Mouse (Mus musculus) Patski (cell line): Measurements from ENCODE around the gene Lce6a. TPM values are rescaled to one million over a fixed set of nuclear protein-coding genes. Genes with fewer than 3 reads are reported as not detected.

ENCODE experiments used
- ATAC-seq: fragments of 100-300 bp; one replicate; pipeline ENCODE4 v1.8.0; 2021
- CTCF ChIA-PET: fragments of 350-600 bp; sonication (Branson Sonifier 250); formaldehyde crosslinking; loops from one replicate; lab custom pipeline; 2022; ENCODE audit warnings: inconsistent platforms; lab: Charles Lee
- POLR2A ChIA-PET: fragments of 350-600 bp; sonication (Branson Sonifier 250); formaldehyde crosslinking; loops from one replicate; lab custom pipeline; 2022; ENCODE audit warnings: antibody characterized with exemption, inconsistent platforms; lab: Charles Lee
- DNase-seq: peaks from one replicate; pipeline ENCODE4 v3.0.0-alpha.2; 2011; ENCODE audit warnings: low read depth, low spot score
- H3K27me3 ChIP-seq: fragments of 371-371 bp; one replicate; pipeline ENCODE4 v1.5.1; 2021
- CTCF ChIP-seq: fragments of 100-300 bp; IDR thresholded peaks from one replicate; pipeline ENCODE4 v1.5.1; 2021
- in situ Hi-C: fragments of 300-500 bp; cut with MboI; formaldehyde crosslinking; loops from 3 replicates; pipeline ENCODE4 v1.11.1; 2018; ENCODE audit warnings: low pct_unique_long_range_greater_than_20kb, mixed read lengths
- polyA plus RNA-seq: library from polyadenylated mRNA; unstranded; gene quantifications from one replicate; pipeline ENCODE4 v1.2.3, GENCODE M21; 2021

Lce6a gene
- polyA plus RNA-seq, 1 experiment from 2014 or later = not detected

DNA sequence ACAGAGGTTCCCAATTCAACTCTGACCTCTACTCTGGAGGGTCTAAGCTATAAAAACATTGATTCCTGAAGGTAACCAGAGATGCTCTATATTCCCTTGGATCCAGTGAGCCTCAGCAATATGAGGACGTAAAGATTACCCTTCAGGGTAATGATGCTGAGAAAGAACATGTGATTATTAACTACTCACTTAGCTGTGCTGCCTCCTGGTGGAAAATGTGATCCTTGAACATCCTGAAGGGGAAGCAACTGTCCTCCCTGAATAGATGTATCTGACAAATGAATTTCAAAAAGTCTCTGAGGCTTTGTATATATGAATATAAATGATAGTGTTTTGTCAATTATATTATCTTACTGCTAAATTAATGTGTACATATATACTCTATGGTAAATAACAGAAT, 21.0 kb downstream of the Lce6a start:
- in situ Hi-C loops = loop anchor here (5.0 kb wide), 2 partner anchors 203 to 448 kb away; no protein-coding TSS in a partner anchor
- CTCF ChIA-PET = interaction anchor here (1.0 to 4.0 kb wide), 8 partner anchors 8 to 482 kb away, joined by 3 to 18 read pairs (median 4); partner anchors contain the start of gene Smcp
- POLR2A ChIA-PET = no interaction called here
- peaks cover 13% of the 10 kb centered on the region for H3K27me3 ChIP-seq
- ATAC-seq = peak; percentile 54
- no peak for DNase-seq
- TF ChIP-seq CTCF = peak; percentile 49

GRCm38 (mm10) chr3:92599973-92600372, 21.5 kb downstream of the Lce6a start:
- TF ChIP-seq CTCF = no peak
- POLR2A ChIA-PET = no interaction called here
- in situ Hi-C loops = loop anchor here (5.0 kb wide), 2 partner anchors 203 to 448 kb away; no protein-coding TSS in a partner anchor
- no peak for ATAC-seq
- DNase-seq = no peak
- CTCF ChIA-PET = interaction anchor here (1.0 to 4.0 kb wide), 8 partner anchors 8 to 481 kb away, joined by 3 to 18 read pairs (median 4); partner anchors contain the start of gene Smcp
- H3K27me3 ChIP-seq = peaks cover 17% of the 10 kb centered on the region

GRCm38 (mm10) chr3:92598429-92598828, 23.0 kb downstream of the Lce6a start:
- ChIA-PET POLR2A (no interaction called here), CTCF (no interaction called here)
- ATAC-seq = no peak
- no peak for TF ChIP-seq CTCF
- no peak for DNase-seq
- in situ Hi-C loops = no loop called here
- H3K27me3 ChIP-seq = peaks cover 17% of the 10 kb centered on the region

DNA sequence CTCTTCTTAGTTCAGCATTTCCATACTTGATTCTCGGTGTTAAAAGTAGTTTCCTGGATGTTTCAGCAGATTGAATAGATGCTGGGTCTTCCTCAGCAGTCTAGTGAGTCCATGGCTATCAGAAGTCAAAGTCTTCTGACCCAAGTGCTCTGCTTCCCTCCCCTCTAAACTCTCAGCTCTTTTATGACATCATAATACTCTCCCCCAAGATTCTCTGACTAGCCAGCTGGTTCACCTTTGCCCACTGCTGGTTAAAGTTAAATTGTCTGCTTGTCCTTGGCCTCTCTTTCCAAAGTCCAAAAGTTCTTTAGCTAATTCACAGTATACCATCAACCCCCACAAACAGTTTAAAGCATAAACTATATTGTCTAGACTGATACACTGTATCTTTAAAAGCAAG, 32.6 kb downstream of the Lce6a start, which contains the start of gene Smcp:
TSS of gene Smcp (minus strand) at position 140 of the 400 bp plus-strand sequence.
- in situ Hi-C loops = no loop called here
- CTCF ChIA-PET = interaction anchor here (1.0 to 3.9 kb wide), 2 partner anchors 12 to 435 kb away, joined by 3 to 18 read pairs; no protein-coding TSS in a partner anchor
- no peak for DNase-seq
- no peak for TF ChIP-seq CTCF
- no peak for ATAC-seq
- POLR2A ChIA-PET = no interaction called here
- H3K27me3 ChIP-seq = peaks cover 16% of the 10 kb centered on the region

DNA sequence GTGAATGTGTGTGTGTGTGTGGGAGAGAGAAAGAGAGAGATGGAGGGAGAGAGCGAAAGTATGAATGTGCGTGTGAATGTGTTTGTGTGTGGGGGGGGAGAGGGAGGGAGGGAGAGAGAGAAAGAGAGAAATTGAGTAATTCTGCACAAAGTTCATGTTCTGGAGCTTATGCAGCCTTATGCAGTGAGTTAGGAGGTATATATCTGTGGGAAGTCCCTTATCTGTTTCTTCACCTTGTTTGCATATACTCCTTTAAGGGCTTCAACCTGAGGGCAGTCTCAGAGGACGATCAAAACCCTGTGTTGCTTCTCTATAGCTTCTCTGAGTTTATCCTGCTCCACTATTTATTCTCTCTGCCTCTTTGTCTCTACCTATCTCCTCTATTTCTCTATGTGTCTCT, 34.3 kb downstream of the Lce6a start:
- no peak for ATAC-seq
- POLR2A ChIA-PET = no interaction called here
- in situ Hi-C loops = no loop called here
- no peak for DNase-seq
- CTCF ChIA-PET = interaction anchor here (3.9 kb wide), 1 partner anchor 14 kb away, joined by 18 read pairs; no protein-coding TSS in a partner anchor
- peaks cover 24% of the 10 kb centered on the region for H3K27me3 ChIP-seq
- TF ChIP-seq CTCF = no peak

- POLR2A ChIA-PET = no interaction called here
- no peak for ATAC-seq
- DNase-seq = no peak
- H3K27me3 ChIP-seq = peaks cover 24% of the 10 kb centered on the region
- TF ChIP-seq CTCF = no peak
- in situ Hi-C loops = no loop called here
- CTCF ChIA-PET = no interaction called here
Measured at GRCm38 (mm10) chr3:92585055-92585454, 36.4 kb downstream of the Lce6a start.

DNA sequence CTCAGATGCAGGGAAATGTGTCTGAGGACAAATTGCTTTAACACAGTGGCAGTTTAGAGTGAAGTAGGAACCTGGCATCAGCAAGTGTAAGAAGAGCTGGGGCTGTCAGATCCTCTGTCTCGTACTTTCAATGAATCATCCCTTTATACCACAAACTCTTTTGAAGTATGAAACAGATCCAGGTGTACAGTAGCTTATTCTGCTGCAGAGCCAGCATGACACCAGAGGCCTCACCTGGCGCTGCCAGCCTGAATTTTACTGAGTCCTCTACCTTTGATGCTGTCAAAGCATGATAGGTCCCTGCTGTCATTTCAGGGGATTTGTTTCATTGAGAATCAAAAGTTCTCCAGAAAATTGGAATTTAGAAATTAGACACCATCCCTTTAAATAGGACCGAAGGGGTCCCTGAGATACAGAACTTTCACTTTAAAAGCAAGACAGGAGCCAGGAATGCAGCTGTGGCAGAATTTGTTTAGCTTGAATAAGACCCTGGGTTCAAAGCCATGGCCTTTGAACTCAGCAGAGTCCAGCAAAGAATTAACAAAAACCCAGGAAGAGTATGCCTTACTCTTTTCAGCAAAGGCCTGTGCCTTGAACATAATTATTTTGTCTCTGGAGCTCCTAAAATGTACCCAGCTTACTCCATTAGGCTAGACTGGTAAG, 38.2 kb downstream of the Lce6a start:
- in situ Hi-C loops = no loop called here
- DNase-seq = no peak
- TF ChIP-seq CTCF = no peak
- ChIA-PET POLR2A (no interaction called here), CTCF (no interaction called here)
- H3K27me3 ChIP-seq = peaks cover 24% of the 10 kb centered on the region
- no peak for ATAC-seq

GRCm38 (mm10) chr3:92579508-92579907, 42.0 kb downstream of the Lce6a start:
- no peak for TF ChIP-seq CTCF
- ChIA-PET CTCF (interaction anchor here (1.1 kb wide), 1 partner anchor 10 kb away, joined by 3 read pairs; no protein-coding TSS in a partner anchor), POLR2A (no interaction called here)
- in situ Hi-C loops = no loop called here
- no peak for DNase-seq
- ATAC-seq = no peak
- peaks cover 24% of the 10 kb centered on the region for H3K27me3 ChIP-seq

GRCm38 (mm10) chr3:92578652-92579413, 42.6 kb downstream of the Lce6a start:
- no peak for ATAC-seq
- in situ Hi-C loops = no loop called here
- DNase-seq = no peak
- POLR2A ChIA-PET = no interaction called here
- peaks cover 29% of the 10 kb centered on the region for H3K27me3 ChIP-seq
- TF ChIP-seq CTCF = no peak
- CTCF ChIA-PET = interaction anchor here (1.1 kb wide), 1 partner anchor 11 kb away, joined by 3 read pairs; no protein-coding TSS in a partner anchor

- no peak for TF ChIP-seq CTCF
- ChIA-PET POLR2A (no interaction called here), CTCF (interaction anchor here (1.1 to 1.2 kb wide), 2 partner anchors 9 to 29 kb away, joined by 3 read pairs; no protein-coding TSS in a partner anchor)
- ATAC-seq (no peak), DNase-seq (no peak)
- H3K27me3 ChIP-seq = peaks cover 12% of the 10 kb centered on the region
- in situ Hi-C loops = no loop called here
Measured at GRCm38 (mm10) chr3:92573449-92574041, 47.9 kb downstream of the Lce6a start, which contains the start of gene Ivl. Gene Ivl, minus strand, starts transcription at chr3:92573735.
